Comparison of ENCODE assay signal across 23 mouse cellular contexts in genomic region chr7:118787326-118787725, GRCm38 (mm10). TPM values are rescaled to one million over a fixed set of nuclear protein-coding genes. Genes with fewer than 3 reads are reported as not detected.
A peak's percentile ranks its signal among the peaks of the same experiment; 100 is the strongest.
DNase-seq lines count a peak whose midpoint lies in the region; ATAC-seq and TF ChIP-seq lines count a peak whose summit lies in the region.
"Had no signal": no experiment of that assay in that cellular context is flagged by ENCODE, and none has a peak within 500 bp of the region (broad histone marks: within the 10 kb centered on the region; RNA-seq: fewer than 3 reads in every experiment).

No protein-coding gene starts in this region.

- no peak for ATAC-seq in kidney, embryonic 14.5 days (ENCODE audit: low FRiP score, low TSS enrichment)
- ATAC-seq in midbrain, embryonic 11.5 days (ENCODE audit: low FRiP score), result no peak
- ATAC-seq: forebrain, embryonic 14.5 days had no signal

- no peaks in the 10 kb centered on the region for H3K36me3 ChIP-seq in kidney, adult 2 months (ENCODE audit: control insufficient read depth, insufficient read depth, low read length)
- H3K36me3 ChIP-seq in kidney, embryonic 14.5 days (ENCODE audit: control insufficient read depth, insufficient read depth, low read length), result peaks cover 6% of the 10 kb centered on the region; the same call in 1 of the 2 replicates
- H3K36me3 ChIP-seq in midbrain, embryonic 11.5 days (ENCODE audit: control insufficient read depth, insufficient read depth, low read length), result no peaks in the 10 kb centered on the region
- H3K36me3 ChIP-seq in midbrain, embryonic 10.5 days, result peaks cover 17% of the 10 kb centered on the region

- peak; percentile 60 for DNase-seq in kidney, adult 2 months
- DNase-seq in kidney, adult 9 months, result peak; percentile 56
- DNase-seq in kidney, postnatal 10 days, result no peak
- DNase-seq in midbrain, embryonic 11.5 days (ENCODE audit: low spot score, missing footprints), result peak; percentile 60
- no peak for DNase-seq in midbrain, embryonic 10.5 days (ENCODE audit: low spot score)
- DNase-seq in ovary, postnatal 10 days (ENCODE audit: low spot score), result no peak
- DNase-seq: adrenal gland, adult 2 months; adrenal gland, postnatal 10 days; adrenal gland, postnatal 25 days; cerebellum, adult 11 months; cerebellum, adult 18-20 months; cerebellum, adult 8-10 months; cerebellum, adult 9-11 months; cerebellum, postnatal 14 days; cerebellum, postnatal 36 days; embryo, embryonic 11 days had no signal

- H3K9me3 ChIP-seq in kidney, embryonic 14.5 days (ENCODE audit: control insufficient read depth, low read length), result no peaks in the 10 kb centered on the region
- no peaks in the 10 kb centered on the region for H3K9me3 ChIP-seq in midbrain, embryonic 11.5 days (ENCODE audit: control insufficient read depth, low read length)
- H3K9me3 ChIP-seq in midbrain, embryonic 10.5 days (replicated peaks), result no peaks in the 10 kb centered on the region
- H3K9me3 ChIP-seq: embryonic facial prominence, embryonic 13.5 days; embryonic facial prominence, embryonic 15.5 days; forebrain, embryonic 10.5 days; forebrain, embryonic 12.5 days had no signal

- no peak overlapping the region for H3K4me3 ChIP-seq in kidney, adult 2 months (ENCODE audit: insufficient read depth, low read depth, low read length)
- H3K4me3 ChIP-seq in kidney, embryonic 14.5 days (ENCODE audit: low read length), result no peak overlapping the region
- H3K4me3 ChIP-seq in midbrain, embryonic 11.5 days (ENCODE audit: low read depth, low read length), result no peak overlapping the region
- no peak overlapping the region for H3K4me3 ChIP-seq in midbrain, embryonic 10.5 days
- H3K4me3 ChIP-seq: embryonic facial prominence, embryonic 13.5 days; embryonic facial prominence, embryonic 15.5 days; erythroblast, embryonic 14.5 days; forebrain, embryonic 10.5 days; forebrain, embryonic 12.5 days had no signal

- TF ChIP-seq POLR2A in kidney, adult 2 months (IDR thresholded peaks at IDR 0.05; ENCODE audit: low read depth, low read length), result no peak

- no peaks in the 10 kb centered on the region for H3K27me3 ChIP-seq in kidney, adult 2 months (replicated peaks; ENCODE audit: control insufficient read depth, insufficient read depth, low read length)
- no peaks in the 10 kb centered on the region for H3K27me3 ChIP-seq in kidney, embryonic 14.5 days (ENCODE audit: control insufficient read depth, insufficient read depth, low read length)
- no peaks in the 10 kb centered on the region for H3K27me3 ChIP-seq in midbrain, embryonic 11.5 days (ENCODE audit: control insufficient read depth, insufficient read depth, low read length)
- H3K27me3 ChIP-seq in midbrain, embryonic 10.5 days (ENCODE audit: low read depth, poor library complexity, severe bottlenecking), result no peaks in the 10 kb centered on the region
- H3K27me3 ChIP-seq: embryonic facial prominence, embryonic 13.5 days; embryonic facial prominence, embryonic 15.5 days; forebrain, embryonic 12.5 days had no signal

- H3K9ac ChIP-seq in kidney, embryonic 14.5 days (ENCODE audit: low read depth, low read length), result no peak overlapping the region
- H3K9ac ChIP-seq in midbrain, embryonic 11.5 days (ENCODE audit: low read length), result no peak overlapping the region
- H3K9ac ChIP-seq: embryonic facial prominence, embryonic 13.5 days; embryonic facial prominence, embryonic 15.5 days; forebrain, embryonic 12.5 days had no signal

- WGBS in kidney, adult 2 months, result 69% methylated on average over 5 of the region's 5 CpGs
- 93% methylated on average over 5 of the region's 5 CpGs for WGBS in kidney, embryonic 14.5 days
- 92% methylated on average over 5 of the region's 5 CpGs for WGBS in midbrain, embryonic 11.5 days
- 89% methylated on average over 5 of the region's 5 CpGs for WGBS in midbrain, embryonic 10.5 days

- TF ChIP-seq CTCF in kidney, adult 2 months (conservative IDR thresholded peaks at IDR 0.05; ENCODE audit: insufficient read depth, insufficient read length, low read depth, low read length), result no peak

- peak overlapping the region; percentile 48; the same call in 1 of the 2 replicates for H3K27ac ChIP-seq in kidney, adult 2 months (ENCODE audit: insufficient read depth, low read depth, low read length)
- H3K27ac ChIP-seq in kidney, embryonic 14.5 days (ENCODE audit: low read depth, low read length), result no peak overlapping the region
- H3K27ac ChIP-seq in midbrain, embryonic 11.5 days (ENCODE audit: low read depth, low read length), result no peak overlapping the region
- H3K27ac ChIP-seq in midbrain, embryonic 10.5 days (replicated peaks), result no peak overlapping the region
- H3K27ac ChIP-seq: embryonic facial prominence, embryonic 13.5 days; embryonic facial prominence, embryonic 15.5 days; forebrain, embryonic 10.5 days; forebrain, embryonic 12.5 days had no signal

- H3K4me1 ChIP-seq in kidney, adult 2 months (ENCODE audit: control insufficient read depth, insufficient read depth, low read length), result peaks cover 10% of the 10 kb centered on the region; the same call in 1 of the 2 replicates
- no peaks in the 10 kb centered on the region for H3K4me1 ChIP-seq in kidney, embryonic 14.5 days (ENCODE audit: control insufficient read depth, insufficient read depth, low read length)
- peaks cover 2% of the 10 kb centered on the region; the same call in 1 of the 2 replicates for H3K4me1 ChIP-seq in midbrain, embryonic 11.5 days (ENCODE audit: control insufficient read depth, insufficient read depth, low read length)
- H3K4me1 ChIP-seq in midbrain, embryonic 10.5 days, result peaks cover 11% of the 10 kb centered on the region
- H3K4me1 ChIP-seq: embryonic facial prominence, embryonic 13.5 days; embryonic facial prominence, embryonic 15.5 days; forebrain, embryonic 12.5 days had no signal

- no peak overlapping the region for H3K4me2 ChIP-seq in kidney, embryonic 14.5 days (replicated peaks; ENCODE audit: low read depth, low read length)
- no peak overlapping the region for H3K4me2 ChIP-seq in midbrain, embryonic 11.5 days
- H3K4me2 ChIP-seq: embryonic facial prominence, embryonic 13.5 days; embryonic facial prominence, embryonic 15.5 days; forebrain, embryonic 12.5 days had no signal

RNA-seq across cellular contexts. Expression of gene Vps35l, which starts 47.3 kb away (rescaled TPM):
- 52.4 and 58.3 TPM in 2 replicates for polyA plus RNA-seq in kidney, adult 2 months (2012; rRNA removed)
- 52.3 and 69.6 TPM in 2 replicates for polyA plus RNA-seq in kidney, embryonic 14.5 days (2014; fragmentation: Nextera tagmentation; extraction: Ambion mirVana)
- 74.2 and 82.8 TPM in 2 replicates for polyA plus RNA-seq in midbrain, embryonic 11.5 days (2014; fragmentation: Nextera tagmentation; extraction: Ambion mirVana)
- 68.6 and 84.0 TPM in 2 replicates for polyA plus RNA-seq in midbrain, embryonic 10.5 days (2016; fragmentation: Nextera tagmentation; extraction: Ambion mirVana)

Comparison
In these comparisons a context has a peak if more than half of its experiments do, and no peak if none do; other contexts are left out.
1. DNase-seq: peak in kidney, adult 2 months (single experiment), kidney, adult 9 months (single experiment) and midbrain, embryonic 11.5 days (single experiment); none in kidney, postnatal 10 days (single experiment), midbrain, embryonic 10.5 days (single experiment) and ovary, postnatal 10 days (single experiment).